Mouse (Mus musculus) frontal cortex, postnatal 25 days (tissue): Measurements from ENCODE around the gene Satb1.

Source experiments
- DNase-seq, 2 experiments: peaks; one replicate each; pipeline ENCODE4 v3.0.0; 2022; ENCODE audit warnings: low spot score in 2 of 2

Gene Satb1

GRCm38 (mm10) chr17:51814301-51814700, 18.8 kb downstream of the Satb1 start:
- no peak for DNase-seq

- DNase-seq, result no peak
Observed at GRCm38 (mm10) chr17:51813784-51814120, 19.3 kb downstream of the Satb1 start.

- DNase-seq, result peak in 1 of 2 experiments; percentile 37
Observed at GRCm38 (mm10) chr17:51812942-51813783, 19.9 kb downstream of the Satb1 start.

GRCm38 (mm10) chr17:51812261-51812941, 20.7 kb downstream of the Satb1 start:
- no peak for DNase-seq

- no peak for DNase-seq
Observed at GRCm38 (mm10) chr17:51811911-51812260, 21.2 kb downstream of the Satb1 start.

GRCm38 (mm10) chr17:51811086-51811868, 21.8 kb downstream of the Satb1 start:
- no peak for DNase-seq

GRCm38 (mm10) chr17:51807429-51807828, 25.7 kb downstream of the Satb1 start:
- DNase-seq, result no peak

GRCm38 (mm10) chr17:51806124-51806960, 26.7 kb downstream of the Satb1 start:
- no peak for DNase-seq

GRCm38 (mm10) chr17:51800208-51800607, 32.9 kb downstream of the Satb1 start:
- no peak for DNase-seq

- no peak for DNase-seq
Observed at GRCm38 (mm10) chr17:51796459-51796858, 36.6 kb downstream of the Satb1 start.

GRCm38 (mm10) chr17:51791226-51791625, 41.9 kb downstream of the Satb1 start:
- DNase-seq, result no peak

- DNase-seq, result no peak
Observed at GRCm38 (mm10) chr17:51790387-51791060, 42.6 kb downstream of the Satb1 start.

GRCm38 (mm10) chr17:51789777-51790176, 43.3 kb downstream of the Satb1 start:
- DNase-seq, result no peak

GRCm38 (mm10) chr17:51789098-51789497, 44.0 kb downstream of the Satb1 start:
- DNase-seq, result no peak

GRCm38 (mm10) chr17:51787955-51788354, 45.1 kb downstream of the Satb1 start:
- no peak for DNase-seq

- DNase-seq, result no peak
Observed at GRCm38 (mm10) chr17:51786050-51786449, 47.0 kb downstream of the Satb1 start.

- no peak for DNase-seq
Observed at GRCm38 (mm10) chr17:51784935-51785334, 48.2 kb downstream of the Satb1 start.

GRCm38 (mm10) chr17:51783591-51784279, 49.4 kb downstream of the Satb1 start:
- no peak for DNase-seq

- no peak for DNase-seq
Observed at GRCm38 (mm10) chr17:51780036-51780435, 53.1 kb downstream of the Satb1 start.

GRCm38 (mm10) chr17:51778961-51779360, 54.1 kb downstream of the Satb1 start:
- no peak for DNase-seq
